Mouse (Mus musculus): ENCODE data around the gene Crybg1.

DNA sequence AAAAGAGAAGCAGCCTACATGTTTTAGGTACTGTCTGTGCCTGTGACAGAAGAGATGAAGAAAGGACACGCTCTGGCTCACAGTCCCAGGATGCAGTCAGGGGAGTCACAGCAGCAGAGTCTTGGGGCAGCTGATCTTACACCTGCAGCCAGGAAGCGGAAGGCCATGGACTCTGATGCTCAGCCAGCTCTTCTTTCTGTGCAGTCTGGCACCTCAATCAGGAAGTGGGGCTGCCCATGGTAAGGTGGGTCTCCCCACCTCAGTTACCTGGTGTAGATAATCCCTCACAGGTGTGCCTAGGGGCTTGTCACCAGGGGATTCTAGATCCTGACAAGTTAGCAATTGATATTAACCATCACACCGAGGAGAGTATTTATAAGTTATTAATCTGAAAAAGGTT is 225.6 kb downstream of the Crybg1 start:
- TF ChIP-seq CTCF (IDR thresholded peaks at IDR 0.05), result no peak
- no peak for TF ChIP-seq EP300 (IDR thresholded peaks at IDR 0.05)

Data from lung, postnatal 0 days (tissue).